Mouse (Mus musculus): Measurements from ENCODE around the gene Ltk. TPM values are rescaled to one million over a fixed set of nuclear protein-coding genes. Genes with fewer than 3 reads are reported as not detected.
"Not testable (repeated sequence)": the region's sequence is repeated elsewhere in the genome, so short reads cannot be mapped to it uniquely, and the experiment has no call there.

Ltk gene
- total RNA-seq, 2 experiments from 2014 or later, result 0.16 TPM; not detected in 1

DNA sequence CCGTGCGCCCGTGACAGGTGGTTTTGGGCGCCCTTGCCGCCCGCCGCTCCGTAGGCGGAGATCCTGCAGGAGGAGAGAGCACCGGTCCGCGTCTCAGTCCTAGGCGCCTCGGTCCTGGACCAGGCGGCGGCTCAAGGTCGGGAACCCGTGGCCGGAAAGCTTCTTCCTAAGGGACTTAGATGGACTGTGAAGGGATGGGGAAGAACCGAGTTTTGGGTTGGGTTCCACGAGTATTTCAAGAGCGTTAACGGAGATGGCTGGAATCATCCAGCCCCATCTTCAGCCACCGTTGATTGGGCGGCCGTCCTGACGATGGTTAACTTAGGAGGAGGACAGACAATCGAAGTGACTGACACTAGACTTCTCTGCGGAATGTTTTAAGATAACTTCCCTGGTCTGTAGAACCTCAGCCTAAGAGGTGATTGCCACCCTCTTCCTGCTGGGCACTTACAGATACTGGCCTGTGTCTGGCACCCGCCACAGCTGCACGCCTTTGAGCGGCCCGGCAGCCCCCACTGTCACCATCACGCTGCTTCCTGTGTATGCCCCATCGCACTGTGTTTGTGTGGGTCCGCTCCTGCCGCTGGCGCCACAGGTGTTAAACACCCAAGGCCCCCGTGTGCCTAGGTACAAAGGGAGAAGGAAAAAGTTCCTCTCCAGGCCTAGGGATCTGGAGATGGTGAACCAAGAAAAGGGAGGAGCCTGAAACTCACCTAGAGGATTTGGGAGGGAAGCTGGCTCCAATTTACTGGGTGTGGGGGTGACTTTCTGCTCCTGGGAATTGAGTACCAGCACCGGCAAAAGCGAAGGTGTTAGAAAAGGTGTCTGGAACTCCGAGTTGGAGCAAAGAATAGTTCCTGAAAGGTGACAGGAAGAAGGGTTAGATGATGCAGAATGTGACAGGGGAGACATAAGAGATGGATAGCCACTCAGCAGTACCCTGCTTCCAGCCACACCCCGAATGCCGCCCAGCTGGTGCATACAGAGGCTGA, 1.1 kb downstream of the Ltk start:
- DNase-seq, result no peak

DNA sequence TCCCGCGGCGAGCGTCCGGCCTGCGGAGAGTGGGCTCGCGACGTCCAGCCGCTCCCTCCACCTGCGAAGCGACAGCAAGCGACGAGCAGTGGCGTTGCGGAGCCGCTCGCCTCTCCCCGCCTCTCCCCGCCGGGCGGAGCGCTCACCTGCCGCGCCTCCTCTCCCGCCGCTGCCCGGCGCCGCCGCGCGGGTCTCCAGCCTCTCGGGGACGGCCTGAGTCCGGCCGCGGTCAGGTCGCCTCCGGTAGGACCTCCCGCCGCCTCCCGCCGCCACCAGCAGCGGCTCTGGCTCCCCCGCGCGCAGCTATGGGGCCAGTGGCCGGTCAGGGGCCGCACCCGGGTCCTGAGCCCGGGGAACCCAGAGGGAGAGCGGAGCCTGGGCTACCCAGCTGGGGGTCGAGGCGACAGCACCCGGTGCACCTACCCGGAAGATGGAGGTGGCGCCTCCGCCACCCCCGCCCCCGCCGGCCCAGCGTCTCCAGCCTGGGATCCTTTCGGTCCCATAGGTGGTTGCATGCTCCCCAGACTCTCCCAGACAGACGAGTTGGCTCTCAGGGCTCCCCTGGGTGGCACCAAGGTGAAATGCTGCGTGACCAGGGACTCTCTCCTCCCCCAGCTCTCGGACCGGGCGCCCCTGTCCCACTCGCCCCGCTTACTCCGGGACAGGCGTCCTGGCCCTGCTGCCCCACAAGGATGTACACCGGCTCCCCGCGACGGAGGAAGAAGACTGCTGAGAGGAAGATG, 2.0 kb downstream of the Ltk start:
- DNase-seq, result peak; percentile 37

- no peak for DNase-seq
These were observed 2.6 kb downstream of the Ltk start for GRCm38 (mm10) chr2:119757601-119758100.

GRCm38 (mm10) chr2:119749260-119749659, 11.0 kb downstream of the Ltk start:
- no peak for DNase-seq

DNA sequence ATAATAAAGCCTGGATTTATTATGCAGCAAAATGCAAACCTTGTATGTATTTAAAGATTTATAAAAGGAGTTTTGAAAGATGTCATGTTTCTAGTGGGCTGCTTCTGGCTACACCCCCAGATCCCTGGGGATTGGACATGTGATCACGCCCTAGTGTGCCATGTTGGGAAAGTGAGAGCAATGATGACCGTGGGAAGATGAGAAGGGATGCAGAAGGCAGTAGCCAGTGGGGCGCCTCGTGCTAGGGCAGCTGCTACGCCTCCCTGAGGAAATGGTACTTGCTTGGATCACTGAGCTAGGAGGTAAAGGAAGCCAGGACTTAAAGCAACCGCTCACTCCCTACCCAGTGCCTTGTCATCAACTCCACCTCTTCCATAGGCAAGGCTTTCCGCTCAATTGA, 12.7 kb downstream of the Ltk start:
- DNase-seq, result no peak

DNA sequence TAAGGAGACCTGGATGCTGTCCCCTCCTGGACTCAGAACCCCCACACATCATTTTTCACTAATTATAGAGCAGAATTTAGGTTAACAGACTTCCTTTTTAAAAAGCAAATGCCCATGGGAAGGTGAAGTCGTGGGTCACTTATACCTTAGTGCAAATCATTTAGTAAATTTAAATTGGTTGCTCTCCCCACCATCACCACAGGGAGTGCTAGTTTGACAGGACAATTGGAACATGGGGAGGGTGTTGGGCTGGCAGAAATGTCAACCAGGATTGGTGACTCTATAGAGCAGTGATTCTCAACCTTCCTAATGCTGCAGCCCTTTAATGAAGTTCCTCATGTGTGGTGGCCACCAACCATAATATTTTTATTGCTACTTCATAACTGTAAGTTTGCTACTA, 14.9 kb downstream of the Ltk start:
- DNase-seq, result peak; percentile 36

GRCm38 (mm10) chr2:119744163-119745111, 15.8 kb downstream of the Ltk start:
- peak; percentile 53 for DNase-seq

DNA sequence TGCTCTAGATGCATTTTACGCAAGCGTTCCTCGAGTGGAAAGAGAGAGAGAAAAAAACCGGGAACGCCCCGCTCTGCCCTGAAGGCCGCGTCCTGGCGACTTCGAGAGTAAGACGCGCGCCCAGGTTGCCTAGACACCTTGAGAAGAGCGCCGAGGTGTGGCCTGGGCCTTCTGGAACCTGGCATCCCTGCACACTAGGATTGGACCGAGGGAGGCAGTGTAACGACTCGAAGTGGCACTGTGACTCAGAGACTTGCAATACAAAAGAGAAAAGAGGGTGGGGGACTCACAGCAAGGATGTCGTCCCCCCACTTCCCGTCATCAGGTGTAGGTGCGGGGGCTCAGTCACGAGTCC, 16.4 kb downstream of the Ltk start:
- no peak for DNase-seq

GRCm38 (mm10) chr2:119743176-119743807, 16.9 kb downstream of the Ltk start:
- no peak for DNase-seq

GRCm38 (mm10) chr2:119742461-119743175, 17.6 kb downstream of the Ltk start:
- peak; percentile 25 for DNase-seq

DNA sequence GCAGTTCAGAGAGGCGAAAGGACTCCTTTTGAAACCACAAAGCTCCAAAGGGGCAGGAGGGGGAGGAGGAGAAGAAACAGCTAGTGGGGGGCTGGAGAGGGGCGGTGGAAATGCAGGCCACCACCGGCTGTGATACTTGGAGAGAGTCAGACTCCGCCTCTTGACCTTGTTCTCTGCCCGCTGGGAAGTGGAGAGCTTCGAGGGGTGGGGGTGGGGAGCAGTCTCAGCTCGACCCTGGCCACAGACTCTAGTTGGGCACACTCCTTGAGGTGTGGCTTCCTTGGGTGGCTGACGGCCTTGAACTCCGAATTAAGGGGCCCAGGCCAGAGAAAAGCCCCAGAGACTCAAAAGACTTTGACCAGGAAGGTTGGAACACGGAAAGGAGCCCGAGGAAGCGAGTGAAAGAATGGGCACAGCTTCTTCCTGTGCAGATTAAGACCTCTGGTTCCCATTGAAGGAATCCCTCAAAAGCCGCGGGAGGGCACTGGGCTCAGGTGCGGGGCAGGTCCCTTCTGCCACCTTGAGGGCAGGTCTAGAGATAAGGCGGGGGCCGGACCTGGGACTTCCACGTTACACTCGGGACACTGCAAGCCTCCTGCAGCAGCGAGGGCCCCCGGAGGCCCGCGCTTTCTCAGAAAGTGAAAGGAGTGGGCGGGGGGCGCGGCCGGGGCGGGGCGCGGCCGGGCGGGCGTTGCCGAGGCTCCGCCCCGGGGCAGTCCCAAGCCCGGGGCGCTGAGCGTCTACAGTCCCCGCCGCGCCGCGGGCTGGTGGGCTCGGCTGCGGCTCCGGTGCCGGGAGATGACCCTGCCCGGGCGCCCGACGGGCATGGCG, 18.4 kb downstream of the Ltk start, which contains the start of gene Itpka:
Gene Itpka, plus strand, starts transcription at position 757 of the 831 bp plus-strand sequence.
- DNase-seq, result peak; percentile 60

DNA sequence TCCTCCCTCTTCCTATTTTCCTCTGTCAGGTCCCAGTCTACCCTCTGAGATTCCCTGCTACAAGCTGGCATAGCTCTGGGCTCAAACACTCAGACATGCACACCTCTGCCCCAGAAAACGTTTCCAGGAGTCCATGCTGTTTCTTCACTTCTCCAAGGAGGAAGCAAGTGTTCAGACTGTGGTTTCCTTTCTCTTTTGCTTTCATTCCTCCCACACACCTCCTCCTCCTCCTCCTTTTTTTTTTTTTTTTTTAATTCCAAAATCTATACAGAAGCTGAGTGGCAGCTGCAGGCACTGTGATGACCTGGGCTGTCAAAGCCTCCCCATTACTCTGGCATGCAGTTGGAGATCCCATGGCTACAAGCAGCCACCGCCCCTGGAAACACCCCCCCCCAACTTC, 19.7 kb downstream of the Ltk start:
- no peak for DNase-seq

DNA sequence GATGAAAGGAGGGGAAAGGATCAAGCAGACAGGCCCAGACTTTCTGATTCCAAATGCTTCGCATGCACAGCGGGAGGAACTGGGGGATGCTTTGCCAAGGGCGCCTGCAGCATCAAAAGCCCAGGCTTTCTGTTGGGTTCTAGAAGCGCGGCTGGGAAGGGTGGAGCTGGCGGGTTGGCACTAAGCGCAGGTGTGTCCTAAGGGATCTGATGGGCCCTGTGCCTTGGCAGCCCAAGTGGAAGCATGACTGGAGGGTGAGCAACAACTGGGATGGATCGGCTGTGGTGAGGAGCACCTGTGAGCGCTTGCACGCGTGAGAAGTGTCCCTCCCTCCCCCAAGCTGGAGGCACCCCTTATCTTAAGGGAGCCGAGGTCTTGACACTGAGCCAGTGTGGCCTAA, 23.1 kb downstream of the Ltk start:
- no peak for DNase-seq

- no peak for DNase-seq
These were observed 29.5 kb downstream of the Ltk start for GRCm38 (mm10) chr2:119730735-119731134.

- no peak for DNase-seq
These were observed 32.3 kb downstream of the Ltk start for GRCm38 (mm10) chr2:119727762-119728416.

GRCm38 (mm10) chr2:119721070-119721469, 39.2 kb downstream of the Ltk start:
- DNase-seq, result no peak

GRCm38 (mm10) chr2:119715868-119716267, 44.4 kb downstream of the Ltk start:
- DNase-seq, result not testable (repeated sequence)

DNA sequence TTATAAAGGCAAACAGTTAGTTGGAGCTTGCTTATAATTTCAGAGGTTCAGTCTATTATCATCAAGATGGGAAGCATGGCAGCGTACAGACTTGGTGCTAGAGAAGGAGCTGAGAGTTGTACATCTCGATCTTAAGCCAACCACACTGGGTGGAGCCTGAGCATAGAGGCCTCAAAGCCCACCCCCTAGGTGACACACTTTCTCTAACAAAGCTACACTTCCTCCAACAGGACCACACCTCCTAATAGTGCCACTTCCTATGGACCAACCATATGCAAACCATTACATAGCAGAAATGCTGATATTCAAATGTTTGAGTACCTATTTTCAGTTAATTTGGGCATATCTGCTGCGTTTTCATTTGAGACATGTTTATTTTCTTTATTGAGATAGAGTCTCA, 50.2 kb downstream of the Ltk start:
- no peak for DNase-seq

- DNase-seq, result no peak
These were observed 52.6 kb downstream of the Ltk start for GRCm38 (mm10) chr2:119707676-119708075.
